Mouse (Mus musculus) liver, embryonic 15.5 days (tissue): Measurements from ENCODE around the gene Abraxas2. TPM values are rescaled to one million over a fixed set of nuclear protein-coding genes. Genes with fewer than 3 reads are reported as not detected.

ENCODE experiments used
- ATAC-seq: fragments of 200-750 bp; cut with Nextera tagmentation; 2 replicates; pipeline ENCODE4 v1.8.0; 2017; ENCODE audit warnings: moderate number of reproducible peaks, mild to moderate bottlenecking, moderate library complexity; ENCODE audit not compliant: insufficient read depth
- H3K27ac ChIP-seq: fragments of 300-500 bp; sonication (generic); replicated peaks from 2 replicates; pipeline ENCODE4 v1.5.1; 2015; ENCODE audit warnings: mild to moderate bottlenecking, inconsistent platforms
- H3K27me3 ChIP-seq: fragments of 300-500 bp; sonication (generic); 2 replicates; pipeline ENCODE4 v1.6.1; 2015; ENCODE audit warnings: mild to moderate bottlenecking, inconsistent platforms
- H3K36me3 ChIP-seq: fragments of 300-500 bp; sonication (generic); replicated peaks from 2 replicates; pipeline ENCODE4 v1.6.1; 2015; ENCODE audit warnings: moderate library complexity, mild to moderate bottlenecking, inconsistent platforms
- H3K4me1 ChIP-seq: fragments of 300-500 bp; sonication (generic); replicated peaks from 2 replicates; pipeline ENCODE4 v1.6.1; 2015; ENCODE audit warnings: inconsistent platforms
- H3K4me2 ChIP-seq: fragments of 300-500 bp; sonication (generic); 2 replicates; pipeline ENCODE4 v1.6.1; 2015; ENCODE audit warnings: moderate library complexity, mild to moderate bottlenecking, inconsistent platforms
- H3K4me3 ChIP-seq: fragments of 300-500 bp; sonication (generic); replicated peaks from 2 replicates; pipeline ENCODE4 v1.5.1; 2015; ENCODE audit warnings: mild to moderate bottlenecking, inconsistent platforms
- H3K9ac ChIP-seq: fragments of 300-500 bp; sonication (generic); 2 replicates; pipeline ENCODE4 v1.6.1; 2015; ENCODE audit warnings: moderate library complexity, mild to moderate bottlenecking, inconsistent platforms
- H3K9me3 ChIP-seq: fragments of 300-500 bp; sonication (generic); replicated peaks from 2 replicates; pipeline ENCODE4 v1.6.1; 2016; ENCODE audit warnings: inconsistent platforms
- WGBS: fragments of 180-500 bp; shearing (Covaris S2); methylation state at CpG from one replicate; pipeline ENCODE4 v1.1.7; 2015; ENCODE audit warnings: mixed read lengths; ENCODE audit not compliant: insufficient replicate concordance; 5-methylcytosine and 5-hydroxymethylcytosine counted together
- polyA plus RNA-seq: library from polyadenylated mRNA; unstranded; fragments of >200 nt; fragmentation: Nextera tagmentation; extraction: Ambion mirVana; gene quantifications from 2 replicates; pipeline ENCODE4 v1.2.1, GENCODE M21; 2015

Gene Abraxas2
- polyA plus RNA-seq, 1 experiment from 2014 or later, result 13.9 TPM

DNA sequence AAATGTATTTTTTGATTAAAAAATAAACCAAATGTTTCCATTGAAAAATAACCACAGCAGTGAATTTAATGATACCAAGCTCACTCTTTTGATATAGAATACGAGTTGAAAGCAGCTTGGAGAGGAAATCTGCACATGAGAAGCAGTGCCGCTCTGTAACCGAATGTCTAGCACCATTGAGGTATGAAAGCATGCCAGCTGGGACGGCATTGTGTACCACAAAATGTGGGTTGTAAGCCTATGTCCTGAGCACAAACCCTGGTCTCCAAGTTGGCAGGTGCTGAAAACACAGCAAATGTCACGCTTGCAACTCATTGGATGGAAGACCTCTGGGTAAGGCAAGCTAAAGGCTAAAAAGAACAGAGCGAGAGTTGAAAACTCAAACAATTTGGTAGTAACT is 42.0 kb upstream of the Abraxas2 start:
- no peaks in the 10 kb centered on the region for H3K36me3 ChIP-seq
- no peak overlapping the region for H3K27ac ChIP-seq
- no peak overlapping the region for H3K4me3 ChIP-seq
- H3K4me2 ChIP-seq, result no peak overlapping the region
- no peak for ATAC-seq
- H3K27me3 ChIP-seq, result peaks cover 22% of the 10 kb centered on the region
- H3K9me3 ChIP-seq, result no peaks in the 10 kb centered on the region
- peaks cover 23% of the 10 kb centered on the region for H3K4me1 ChIP-seq
- no peak overlapping the region for H3K9ac ChIP-seq
- WGBS, result 81% methylated on average over 6 of the region's 6 CpGs

DNA sequence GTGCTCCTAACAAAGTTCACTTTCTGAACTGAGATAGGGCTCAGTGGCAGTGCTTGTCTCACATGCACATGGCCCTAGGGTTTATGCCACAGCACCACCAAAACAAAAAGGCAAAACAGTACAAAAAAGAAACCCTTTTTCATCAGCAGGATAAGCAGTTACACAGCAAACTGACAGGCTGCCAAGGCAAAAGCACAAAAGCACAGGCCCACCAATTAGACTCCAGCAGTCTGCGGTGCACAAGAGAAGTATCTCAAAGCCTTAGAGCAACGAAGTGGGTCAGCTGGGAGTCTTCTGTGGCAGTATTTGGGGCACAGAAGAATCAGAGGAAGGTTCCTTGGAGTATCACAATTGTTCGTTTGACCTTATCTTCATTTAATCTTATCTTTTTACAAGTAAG is 38.3 kb upstream of the Abraxas2 start:
- ATAC-seq, result no peak
- Histone ChIP-seq H3K4me3 (no peak overlapping the region), H3K9ac (no peak overlapping the region), H3K36me3 (peaks cover 5% of the 10 kb centered on the region), H3K4me1 (no peaks in the 10 kb centered on the region), H3K4me2 (no peak overlapping the region), H3K9me3 (no peaks in the 10 kb centered on the region), H3K27me3 (no peaks in the 10 kb centered on the region), H3K27ac (no peak overlapping the region)
- WGBS, result 55% methylated on average over 3 of the region's 3 CpGs

GRCm38 (mm10) chr7:132823832-132824231 is 35.2 kb upstream of the Abraxas2 start:
- ATAC-seq, result no peak
- Histone ChIP-seq H3K36me3 (peaks cover 19% of the 10 kb centered on the region), H3K9me3 (no peaks in the 10 kb centered on the region)

DNA sequence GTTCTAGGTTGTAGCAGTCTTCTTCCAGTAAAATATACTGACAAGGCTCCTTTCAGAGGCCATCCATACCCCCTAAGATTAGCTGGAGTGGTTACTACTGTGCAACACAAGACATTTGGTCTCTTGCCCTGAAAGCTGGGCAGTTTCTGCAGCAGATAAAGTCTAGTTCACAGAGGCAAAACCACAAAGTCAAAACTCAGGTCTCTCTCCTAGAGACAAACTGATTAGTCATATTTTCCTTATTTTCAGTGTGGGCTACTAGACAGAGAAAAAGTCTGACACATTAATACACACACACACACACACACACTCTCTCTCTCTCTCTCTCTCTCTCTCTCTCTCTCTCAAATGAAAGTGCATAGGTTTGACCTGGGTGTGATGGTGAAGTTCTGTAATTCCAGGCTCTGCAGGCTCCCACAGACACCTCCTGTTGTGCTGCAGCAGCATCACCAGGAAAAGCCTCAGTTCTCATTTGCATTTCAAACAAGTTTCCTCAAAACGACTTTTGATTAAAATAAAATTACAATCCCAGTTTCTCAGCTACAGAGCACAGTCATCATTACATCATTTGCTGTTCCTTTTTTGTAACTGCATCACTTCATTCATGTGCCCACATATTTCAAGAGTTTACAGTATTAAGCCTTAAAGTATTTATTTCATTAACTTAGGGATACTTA is 34.5 kb upstream of the Abraxas2 start:
- no peaks in the 10 kb centered on the region for H3K4me1 ChIP-seq
- 8% methylated on average over 1 of the region's 1 CpGs for WGBS

More at GRCm38 (mm10) chr7:132823832-132824231, 35.2 kb upstream of the Abraxas2 start:
- H3K27ac ChIP-seq, result no peak overlapping the region
- H3K4me1 ChIP-seq, result no peaks in the 10 kb centered on the region
- no peak overlapping the region for H3K4me2 ChIP-seq
- H3K4me3 ChIP-seq, result no peak overlapping the region
- H3K27me3 ChIP-seq, result no peaks in the 10 kb centered on the region
- H3K9ac ChIP-seq, result no peak overlapping the region

DNA sequence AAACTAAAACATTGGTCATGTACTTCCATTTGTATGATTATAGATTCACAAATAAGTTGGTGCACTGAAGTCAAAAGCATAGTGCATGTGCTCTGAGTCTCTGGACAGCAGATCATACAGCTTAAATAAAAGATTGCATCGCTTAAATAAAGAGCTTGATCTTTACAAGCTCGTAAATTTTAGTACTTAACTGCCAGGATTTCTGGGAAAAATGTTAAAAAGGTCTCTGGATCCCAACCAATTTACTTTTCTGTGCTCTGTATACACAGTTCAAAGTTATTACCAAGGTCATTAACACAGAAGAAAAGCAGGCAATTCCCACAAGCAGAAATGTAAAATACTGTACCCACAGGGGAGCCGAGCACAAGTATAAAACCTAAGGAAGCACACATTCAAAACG is 28.1 kb upstream of the Abraxas2 start:
- peaks cover 35% of the 10 kb centered on the region for H3K36me3 ChIP-seq
- WGBS, result 69% methylated on average over 4 of the region's 4 CpGs

More for the DNA sequence above, 34.5 kb upstream of the Abraxas2 start:
- H3K9me3 ChIP-seq, result no peaks in the 10 kb centered on the region
- no peak overlapping the region for H3K4me3 ChIP-seq
- peaks cover 19% of the 10 kb centered on the region for H3K36me3 ChIP-seq
- no peak overlapping the region for H3K4me2 ChIP-seq
- H3K27ac ChIP-seq, result no peak overlapping the region
- no peaks in the 10 kb centered on the region for H3K27me3 ChIP-seq
- no peak overlapping the region for H3K9ac ChIP-seq
- no peak for ATAC-seq

DNA sequence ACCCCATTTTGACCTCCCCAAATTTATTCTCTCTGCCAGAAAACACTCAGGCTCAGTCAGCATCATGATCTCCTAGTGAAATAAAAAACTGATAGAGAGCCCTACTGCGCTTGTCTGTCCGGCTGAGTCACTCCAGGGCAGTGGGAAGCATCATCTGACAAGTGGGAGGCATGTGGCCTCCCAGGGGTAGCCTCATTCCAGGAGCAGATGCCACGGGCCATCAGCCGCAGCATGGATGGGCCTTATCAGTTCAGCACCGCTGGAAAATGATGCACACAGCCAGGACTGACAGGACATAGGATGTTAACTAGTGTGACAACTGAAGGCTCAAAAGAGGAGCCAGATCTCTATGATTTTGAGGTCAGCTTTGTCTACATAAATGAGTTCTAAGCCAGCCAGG is 17.7 kb upstream of the Abraxas2 start:
- ATAC-seq, result no peak
- no peak overlapping the region for H3K9ac ChIP-seq
- no peaks in the 10 kb centered on the region for H3K4me1 ChIP-seq
- no peak overlapping the region for H3K4me2 ChIP-seq
- H3K27me3 ChIP-seq, result no peaks in the 10 kb centered on the region
- no peaks in the 10 kb centered on the region for H3K9me3 ChIP-seq
- H3K36me3 ChIP-seq, result peaks cover 5% of the 10 kb centered on the region; the same call in 1 of the 2 replicates
- WGBS, result 55% methylated on average over 5 of the region's 5 CpGs
- H3K4me3 ChIP-seq, result no peak overlapping the region
- H3K27ac ChIP-seq, result no peak overlapping the region

More for the DNA sequence above, 28.1 kb upstream of the Abraxas2 start:
- Histone ChIP-seq H3K9me3 (no peaks in the 10 kb centered on the region), H3K27me3 (no peaks in the 10 kb centered on the region), H3K27ac (no peak overlapping the region), H3K4me1 (no peaks in the 10 kb centered on the region), H3K4me3 (no peak overlapping the region), H3K9ac (no peak overlapping the region), H3K4me2 (no peak overlapping the region)
- ATAC-seq, result no peak

- Histone ChIP-seq H3K27me3 (no peaks in the 10 kb centered on the region), H3K36me3 (peaks cover 9% of the 10 kb centered on the region), H3K4me1 (no peaks in the 10 kb centered on the region), H3K9ac (no peak overlapping the region), H3K4me3 (no peak overlapping the region), H3K27ac (no peak overlapping the region), H3K4me2 (no peak overlapping the region), H3K9me3 (no peaks in the 10 kb centered on the region)
- no peak for ATAC-seq
- 70% methylated on average over 1 of the region's 1 CpGs for WGBS
Measured at GRCm38 (mm10) chr7:132842455-132842854, 16.6 kb upstream of the Abraxas2 start.

- Histone ChIP-seq H3K4me3 (no peak overlapping the region), H3K27me3 (no peaks in the 10 kb centered on the region), H3K27ac (no peak overlapping the region), H3K36me3 (peaks cover 13% of the 10 kb centered on the region), H3K9ac (no peak overlapping the region), H3K4me2 (no peak overlapping the region), H3K9me3 (no peaks in the 10 kb centered on the region), H3K4me1 (no peaks in the 10 kb centered on the region)
- WGBS, result 68% methylated on average over 3 of the region's 3 CpGs
- ATAC-seq, result no peak
Measured at GRCm38 (mm10) chr7:132843152-132843551, 15.9 kb upstream of the Abraxas2 start.

DNA sequence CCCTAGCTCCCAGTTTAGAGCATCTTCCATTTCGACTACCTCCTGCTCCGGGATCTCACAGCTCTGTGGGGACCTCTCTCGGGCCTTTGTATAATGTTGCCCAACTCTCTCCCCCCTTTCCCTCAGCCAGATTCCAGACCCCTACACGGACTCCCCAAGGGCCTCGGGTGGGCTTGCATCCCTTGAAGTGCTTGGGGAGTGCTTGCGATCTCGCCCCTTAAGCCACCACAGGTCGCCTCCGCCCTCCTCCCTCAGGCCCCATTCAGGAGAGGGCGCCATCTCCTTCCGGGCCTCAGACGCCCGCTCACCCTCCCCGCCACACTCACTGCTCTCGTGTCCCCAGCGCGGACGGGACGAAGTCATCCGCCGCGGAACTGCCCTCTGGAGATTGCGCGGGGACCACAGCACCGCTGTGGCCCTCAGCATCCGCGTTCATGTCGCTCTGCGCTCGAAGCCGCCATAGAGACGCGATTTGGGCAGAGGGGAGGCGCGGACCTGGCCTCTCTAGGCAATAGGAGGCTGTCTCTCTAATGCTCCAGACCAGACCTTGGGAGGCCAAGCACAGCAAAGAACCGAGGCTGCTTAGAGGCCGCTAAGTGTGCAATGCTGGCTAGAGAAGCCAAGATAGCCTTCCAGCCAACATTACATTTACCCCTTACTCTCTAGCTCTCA is 6.7 kb upstream of the Abraxas2 start, which contains the start of gene Eef1akmt2:
TSS of gene Eef1akmt2 (minus strand) at position 501 of the 672 bp plus-strand sequence.
- Histone ChIP-seq H3K36me3 (peaks cover 27% of the 10 kb centered on the region), H3K4me1 (peaks cover 19% of the 10 kb centered on the region), H3K27ac (peak within 1 kb of the TSS; percentile 90), H3K4me3 (peak within 1 kb of the TSS; percentile 91), H3K9ac (peak within 1 kb of the TSS; percentile 88), H3K4me2 (peak within 1 kb of the TSS; percentile 67), H3K9me3 (no peaks in the 10 kb centered on the region), H3K27me3 (no peaks in the 10 kb centered on the region)
- peak; percentile 94 for ATAC-seq
- WGBS, result under 1% methylated on average over 37 of the region's 37 CpGs

DNA sequence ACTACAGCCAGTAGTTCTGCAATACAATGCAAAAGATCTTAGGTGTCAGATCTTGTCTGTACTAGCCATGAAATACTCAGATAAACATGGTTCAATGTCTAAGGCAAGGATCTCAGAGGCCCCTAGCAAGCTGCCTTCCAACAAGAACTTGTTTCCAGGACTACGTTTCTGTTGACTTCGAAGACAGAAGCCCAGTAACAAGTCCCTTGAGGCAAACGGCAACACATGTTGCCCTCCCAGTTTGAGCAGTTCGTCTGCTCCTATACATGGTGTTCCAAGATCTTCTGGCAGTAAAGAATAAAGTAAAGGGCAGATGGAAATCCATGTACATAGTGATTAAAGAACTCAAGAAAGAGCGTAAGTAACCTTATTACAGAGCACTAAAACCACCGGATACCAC is 5.7 kb upstream of the Abraxas2 start:
- H3K4me3 ChIP-seq, result no peak overlapping the region
- 79% methylated on average over 6 of the region's 6 CpGs for WGBS
- H3K4me2 ChIP-seq, result no peak overlapping the region
- H3K27ac ChIP-seq, result no peak overlapping the region
- no peaks in the 10 kb centered on the region for H3K27me3 ChIP-seq
- peaks cover 19% of the 10 kb centered on the region for H3K4me1 ChIP-seq
- H3K9me3 ChIP-seq, result no peaks in the 10 kb centered on the region
- no peak for ATAC-seq
- no peak overlapping the region for H3K9ac ChIP-seq
- peaks cover 20% of the 10 kb centered on the region for H3K36me3 ChIP-seq

- no peak overlapping the region for H3K27ac ChIP-seq
- peaks cover 24% of the 10 kb centered on the region for H3K4me1 ChIP-seq
- H3K36me3 ChIP-seq, result peaks cover 14% of the 10 kb centered on the region
- no peaks in the 10 kb centered on the region for H3K9me3 ChIP-seq
- WGBS, result 60% methylated on average over 4 of the region's 4 CpGs
- no peak overlapping the region for H3K9ac ChIP-seq
- H3K27me3 ChIP-seq, result no peaks in the 10 kb centered on the region
- ATAC-seq, result no peak
- H3K4me3 ChIP-seq, result no peak overlapping the region
- H3K4me2 ChIP-seq, result no peak overlapping the region
Measured at GRCm38 (mm10) chr7:132853946-132854345, 5.1 kb upstream of the Abraxas2 start.
